Mouse (Mus musculus) liver, adult 2 months (tissue): Measurements from ENCODE around the gene Zfp786. TPM values are rescaled to one million over a fixed set of nuclear protein-coding genes. Genes with fewer than 3 reads are reported as not detected.
"Not testable (repeated sequence)": the region's sequence is repeated elsewhere in the genome, so short reads cannot be mapped to it uniquely, and the experiment has no call there.

ENCODE experiments used
- DNase-seq: peaks from one replicate; pipeline ENCODE4 v3.0.0-alpha.2; 2011; ENCODE audit warnings: low read depth, low spot score; ENCODE audit errors: extremely low read depth
- H3K27ac ChIP-seq: fragments of 200-500 bp; replicated peaks from 2 replicates; pipeline ENCODE4 v1.5.1; 2012; ENCODE audit warnings: low read depth, mild to moderate bottlenecking, control low read depth, inconsistent platforms, low read length; ENCODE audit not compliant: insufficient read depth
- H3K27me3 ChIP-seq: fragments of 200-500 bp; 2 replicates; pipeline ENCODE4 v1.6.1; 2012; ENCODE audit warnings: mild to moderate bottlenecking, moderate library complexity, low read length, inconsistent platforms; ENCODE audit not compliant: control insufficient read depth, insufficient read depth
- H3K36me3 ChIP-seq: fragments of 200-500 bp; 2 replicates; pipeline ENCODE4 v1.6.1; 2012; ENCODE audit warnings: low read length, inconsistent platforms; ENCODE audit not compliant: control insufficient read depth, insufficient read depth
- H3K4me1 ChIP-seq: fragments of 200-500 bp; 2 replicates; pipeline ENCODE4 v1.6.1; 2011; ENCODE audit warnings: low read length; ENCODE audit not compliant: control insufficient read depth, insufficient read depth
- H3K4me3 ChIP-seq: fragments of 200-500 bp; 2 replicates; pipeline ENCODE4 v1.5.1; 2011; ENCODE audit warnings: low read depth, mild to moderate bottlenecking, control low read depth, low read length, moderate library complexity; ENCODE audit not compliant: insufficient read depth
- H3K79me2 ChIP-seq: fragments of 200-500 bp; 2 replicates; pipeline ENCODE4 v1.6.1; 2012; ENCODE audit warnings: inconsistent platforms, mild to moderate bottlenecking, low read length, moderate library complexity; ENCODE audit not compliant: control insufficient read depth, insufficient read depth
- H3K9ac ChIP-seq: fragments of 200-500 bp; 2 replicates; pipeline ENCODE4 v1.6.1; 2012; ENCODE audit warnings: low read depth, mild to moderate bottlenecking, control low read depth, inconsistent platforms, low read length
- CTCF ChIP-seq: fragments of 200-500 bp; IDR thresholded peaks from 2 replicates; pipeline ENCODE4 v1.5.1; 2011; ENCODE audit warnings: low read depth, low read length, control low read depth
- POLR2A ChIP-seq: fragments of 200-500 bp; IDR thresholded peaks from 2 replicates; pipeline ENCODE4 v1.6.1; 2011; ENCODE audit warnings: low read length, control low read depth; ENCODE audit not compliant: insufficient read depth; ENCODE audit errors: extremely low read depth
- WGBS: fragments of 180-500 bp; shearing (Covaris S2); methylation state at CpG from one replicate; pipeline ENCODE4 v1.1.7; 2018; 5-methylcytosine and 5-hydroxymethylcytosine counted together
- polyA plus RNA-seq: library from polyadenylated mRNA; depleted of rRNA; stranded (reverse); fragments of >200 nt; gene quantifications from 2 replicates; pipeline ENCODE4 v1.2.3, GENCODE M21; 2012
- total RNA-seq: library from RNA; depleted of rRNA; stranded (reverse); fragments of >200 nt; gene quantifications from 2 replicates; pipeline ENCODE4 v1.2.3, GENCODE M21; 2014

Zfp786 gene
- total and polyA plus RNA-seq, 2 experiments, result 0.27 to 0.28 TPM

DNA sequence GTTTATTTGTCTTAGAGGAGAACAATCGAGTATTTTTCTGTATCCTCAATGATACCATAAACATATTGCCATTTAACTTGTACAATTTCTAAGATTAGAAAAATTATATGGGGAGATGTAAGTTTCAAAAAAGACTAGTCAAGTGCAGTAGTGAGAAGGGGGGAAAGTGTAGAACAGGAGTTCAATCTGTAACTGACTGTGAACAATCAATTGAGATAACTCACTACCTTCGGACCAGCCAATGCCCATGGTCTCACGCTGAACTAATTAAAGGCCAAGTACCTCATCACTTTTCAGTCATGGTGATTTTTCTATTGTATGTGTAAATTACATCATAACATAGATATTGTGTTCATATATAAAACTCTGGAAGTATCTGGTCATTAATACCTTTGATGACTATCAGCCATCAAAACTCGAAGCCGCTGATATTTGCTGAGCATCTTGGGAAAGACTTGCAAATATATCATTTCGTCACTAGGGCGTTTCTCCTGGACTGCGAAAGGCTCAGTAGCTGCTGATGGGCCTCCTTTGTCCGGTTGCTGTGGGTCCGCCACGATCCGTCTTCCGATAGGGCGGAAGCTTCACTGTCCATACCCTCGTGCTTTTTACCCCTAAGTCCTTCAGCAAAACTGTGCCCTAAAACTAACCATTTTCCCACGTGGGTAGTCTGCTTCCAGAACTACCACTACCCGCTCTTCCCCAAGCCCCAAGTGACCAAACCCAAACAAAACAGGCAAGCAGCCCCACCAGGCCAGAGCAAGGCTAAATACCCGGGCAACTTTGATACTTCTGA, 42.5 kb downstream of the Zfp786 start:
- peak overlapping the region; percentile 84 for H3K9ac ChIP-seq
- TF ChIP-seq CTCF (no peak), POLR2A (peak; percentile 72)
- peak; percentile 88 for DNase-seq
- no peaks in the 10 kb centered on the region for H3K27me3 ChIP-seq
- no peaks in the 10 kb centered on the region for H3K36me3 ChIP-seq
- under 1% methylated on average over 18 of the region's 18 CpGs for WGBS
- H3K79me2 ChIP-seq, result no peaks in the 10 kb centered on the region
- H3K4me1 ChIP-seq, result peaks cover 2% of the 10 kb centered on the region; the same call in 1 of the 2 replicates
- peak overlapping the region; percentile 50 for H3K4me3 ChIP-seq
- peak overlapping the region; percentile 96 for H3K27ac ChIP-seq

DNA sequence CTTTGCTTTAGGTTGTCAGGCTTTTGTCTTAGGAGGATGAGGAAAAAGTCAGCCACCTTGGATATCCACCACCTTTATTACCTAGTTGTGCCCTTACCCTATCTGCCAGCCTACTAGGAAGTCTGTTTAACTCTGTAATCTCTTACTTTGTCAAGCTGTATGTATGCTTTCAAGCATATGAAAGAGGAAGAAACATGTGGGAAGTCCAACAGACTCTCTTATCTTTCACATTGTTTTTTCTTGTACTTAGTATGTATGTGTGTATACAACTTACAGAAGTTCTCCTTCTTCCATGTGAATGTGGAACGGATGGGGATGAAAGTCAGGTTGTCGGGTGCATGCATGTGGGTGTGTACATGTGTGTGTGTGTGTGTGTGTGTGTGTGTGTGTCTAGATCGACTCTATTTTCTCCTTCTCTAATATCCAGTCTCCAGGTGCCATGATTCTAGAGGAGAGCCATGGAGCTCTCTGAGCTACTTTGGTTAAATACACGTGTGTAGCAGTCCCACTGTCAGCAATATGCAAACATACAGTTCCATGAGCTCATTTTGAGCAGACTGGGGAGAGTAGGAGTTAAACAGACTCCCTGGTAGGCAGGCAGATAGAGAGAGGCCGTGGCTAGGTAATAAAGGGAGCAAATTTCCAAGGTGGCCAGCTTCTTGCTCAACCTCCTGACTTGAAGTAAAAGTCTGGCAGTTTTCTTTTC, 45.8 kb downstream of the Zfp786 start:
- no peaks in the 10 kb centered on the region for H3K27me3 ChIP-seq
- no peaks in the 10 kb centered on the region for H3K79me2 ChIP-seq
- peaks cover 5% of the 10 kb centered on the region; the same call in 1 of the 2 replicates for H3K4me1 ChIP-seq
- no peak overlapping the region for H3K9ac ChIP-seq
- H3K36me3 ChIP-seq, result no peaks in the 10 kb centered on the region
- H3K4me3 ChIP-seq, result no peak overlapping the region
- TF ChIP-seq CTCF (no peak), POLR2A (no peak)
- H3K27ac ChIP-seq, result no peak overlapping the region
- DNase-seq, result no peak
- 87% methylated on average over 5 of the region's 5 CpGs for WGBS

DNA sequence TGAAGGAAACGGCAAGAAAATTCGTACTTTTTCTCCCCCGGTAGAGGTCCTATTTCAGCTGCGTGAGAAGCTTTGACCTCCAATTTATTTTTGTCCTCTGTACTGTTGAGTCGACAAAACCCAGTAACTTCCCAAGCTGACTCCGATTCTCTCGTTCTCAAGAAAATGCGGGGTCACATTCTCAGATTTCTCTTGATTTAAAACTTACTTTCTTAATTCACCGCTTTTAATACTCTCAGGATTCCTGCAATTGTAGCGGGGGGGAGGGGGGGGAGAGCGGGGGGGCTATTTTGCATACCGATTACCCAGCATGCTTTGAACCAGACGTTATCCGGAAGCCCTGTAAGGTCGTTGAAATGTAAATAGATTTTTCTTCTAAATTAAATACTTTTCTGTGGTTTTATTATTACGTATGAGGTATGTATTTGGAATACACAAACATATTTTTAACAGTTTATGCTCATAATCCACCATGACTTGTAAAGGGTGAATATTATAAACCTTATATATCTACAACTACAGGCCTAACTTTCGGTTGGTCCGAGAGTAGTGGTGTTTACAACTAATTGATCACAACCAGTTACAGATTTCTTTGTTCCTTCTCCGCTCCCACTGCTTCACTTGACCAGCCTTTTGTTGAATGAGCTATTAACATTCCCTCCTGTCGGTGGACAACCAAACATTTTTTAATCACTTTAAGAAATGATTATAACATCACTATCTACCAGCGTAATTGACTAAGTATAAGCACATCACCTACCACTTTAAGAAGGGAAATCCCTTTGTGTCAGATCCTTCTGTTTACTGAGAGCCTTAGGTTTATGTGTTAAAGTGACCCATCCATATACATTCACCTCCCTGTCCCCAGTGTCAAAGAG, 49.3 kb downstream of the Zfp786 start:
- Histone ChIP-seq H3K36me3 (no peaks in the 10 kb centered on the region), H3K27ac (no peak overlapping the region), H3K4me3 (peak overlapping the region; percentile 72), H3K9ac (peak overlapping the region; percentile 70; the same call in 1 of the 2 replicates), H3K4me1 (peaks cover 3% of the 10 kb centered on the region; the same call in 1 of the 2 replicates), H3K27me3 (no peaks in the 10 kb centered on the region), H3K79me2 (no peaks in the 10 kb centered on the region)
- TF ChIP-seq POLR2A (no peak), CTCF (no peak)
- peak; percentile 84 for DNase-seq
- WGBS, result under 1% methylated on average over 21 of the region's 21 CpGs

DNA sequence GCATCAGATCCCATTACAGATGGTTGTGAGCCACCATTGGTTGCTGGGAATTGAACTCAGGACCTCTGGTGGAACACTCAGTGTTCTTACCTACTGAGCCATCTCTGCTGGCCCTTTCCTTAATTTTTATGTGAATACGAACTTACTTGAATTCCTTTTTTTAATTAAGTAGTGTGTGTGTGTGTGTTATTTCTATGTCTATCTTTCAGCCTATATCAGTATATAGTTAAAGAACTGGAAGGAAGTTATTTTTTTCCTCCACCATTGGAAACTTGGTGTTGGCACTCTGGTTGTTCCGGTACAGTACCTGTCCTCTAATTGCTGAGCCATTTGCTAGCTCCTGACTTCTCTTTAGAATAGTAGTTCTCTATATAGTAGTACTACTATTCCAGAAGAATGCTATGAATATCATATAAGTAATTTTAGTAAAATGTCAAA, 50.1 kb downstream of the Zfp786 start:
- Histone ChIP-seq H3K4me1 (peaks cover 3% of the 10 kb centered on the region; the same call in 1 of the 2 replicates), H3K79me2 (no peaks in the 10 kb centered on the region), H3K9ac (no peak overlapping the region), H3K4me3 (peak overlapping the region; percentile 72), H3K36me3 (no peaks in the 10 kb centered on the region), H3K27me3 (no peaks in the 10 kb centered on the region), H3K27ac (no peak overlapping the region)
- peak; percentile 60 for DNase-seq
- WGBS, result 4% methylated on average over 2 of the region's 2 CpGs
- no peak for TF ChIP-seq CTCF
- TF ChIP-seq POLR2A, result no peak

DNA sequence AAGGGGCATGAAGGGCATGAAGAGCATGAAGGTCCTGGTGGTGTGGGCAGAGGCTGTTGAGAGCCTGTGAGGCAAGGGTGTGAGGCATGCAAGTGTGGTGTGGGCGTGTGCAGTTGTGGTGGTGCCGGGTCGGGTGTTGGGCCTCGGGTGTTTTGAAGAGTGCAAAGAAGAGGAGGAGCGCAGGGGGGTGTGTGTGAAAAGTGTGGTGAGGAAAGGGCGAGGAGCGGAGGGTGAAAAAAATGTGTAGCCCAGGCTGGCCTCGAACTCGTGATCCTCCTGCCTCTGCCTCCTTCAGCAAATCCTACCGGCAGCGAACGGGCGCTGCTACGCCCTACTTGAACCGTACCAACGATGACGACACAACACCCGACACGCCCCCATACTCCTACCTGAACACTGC, 58.9 kb downstream of the Zfp786 start:
- H3K4me1 ChIP-seq, H3K9ac ChIP-seq, H3K27ac ChIP-seq, H3K27me3 ChIP-seq, H3K79me2 ChIP-seq, DNase-seq, H3K36me3 ChIP-seq: not testable (repeated sequence)
- H3K4me3 ChIP-seq, result peak overlapping the region; percentile 14; the same call in 1 of the 2 replicates
- 56% methylated on average over 7 of the region's 19 CpGs for WGBS

DNA sequence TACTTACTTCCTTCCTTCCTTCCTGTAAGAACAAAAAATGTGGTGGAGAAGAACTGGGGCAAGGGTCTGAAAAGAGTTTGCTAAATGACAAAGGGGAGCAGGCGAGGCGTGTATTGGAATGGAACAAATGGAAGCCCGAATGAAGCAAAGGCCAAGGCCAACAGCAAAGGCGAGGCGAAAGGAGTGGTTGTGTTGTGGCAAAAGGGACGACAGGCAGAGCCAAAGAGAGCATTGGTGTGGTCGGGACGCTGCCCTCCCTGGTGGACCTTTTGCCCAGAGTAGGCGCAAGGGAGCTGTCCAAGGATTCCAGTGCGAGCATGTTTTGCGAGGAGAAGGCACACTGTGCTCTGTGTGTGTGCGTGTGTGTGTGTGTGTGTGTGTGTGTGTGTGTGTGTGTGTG, 59.6 kb downstream of the Zfp786 start:
- not testable (repeated sequence) for DNase-seq, H3K79me2 ChIP-seq, H3K27ac ChIP-seq, H3K4me1 ChIP-seq, H3K36me3 ChIP-seq, H3K4me3 ChIP-seq, H3K27me3 ChIP-seq, H3K9ac ChIP-seq
- WGBS, result 90% methylated on average over 12 of the region's 12 CpGs

DNA sequence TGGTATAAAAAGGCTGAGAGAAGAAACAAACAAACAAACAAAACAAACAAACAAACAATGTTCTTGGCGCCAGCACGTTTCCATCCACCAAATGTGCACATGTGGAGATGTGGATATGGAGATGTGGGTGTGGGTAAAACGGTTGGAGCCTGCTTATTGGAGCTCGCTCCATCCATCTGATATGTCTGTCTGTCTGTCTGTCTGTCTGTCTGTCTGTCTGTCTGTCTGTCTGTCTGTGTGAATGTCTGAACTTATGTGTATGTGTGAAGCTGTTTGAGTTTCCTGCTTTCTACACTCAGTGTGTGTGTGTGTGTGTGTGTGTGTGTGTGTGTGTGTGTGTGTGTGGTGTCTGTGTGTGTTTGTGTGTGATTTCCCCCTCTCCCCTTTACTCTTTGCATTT, 60.8 kb downstream of the Zfp786 start:
- not testable (repeated sequence) for H3K4me3 ChIP-seq, H3K4me1 ChIP-seq, H3K27ac ChIP-seq, H3K9ac ChIP-seq, DNase-seq, H3K79me2 ChIP-seq, H3K36me3 ChIP-seq, H3K27me3 ChIP-seq
- WGBS, result 80% methylated on average over 4 of the region's 4 CpGs
